Mouse (Mus musculus): ENCODE data around the gene Smok2b. TPM values are rescaled to one million over a fixed set of nuclear protein-coding genes. Genes with fewer than 3 reads are reported as not detected.
"Not testable (repeated sequence)": the region's sequence is repeated elsewhere in the genome, so short reads cannot be mapped to it uniquely, and the experiment has no call there.

The Smok2b gene
- total RNA-seq, 2 experiments from 2014 or later = not detected

- DNase-seq (ENCODE audit: low spot score in 2 of 2); intact Hi-C loops (cut with DNase I): not testable (repeated sequence)
Measured at GRCm38 (mm10) chr17:13221921-13222320, 8.1 kb upstream of the Smok2b start.

GRCm38 (mm10) chr17:13239461-13239860 lies 9.4 kb downstream of the Smok2b start:
- DNase-seq (ENCODE audit: low spot score in 2 of 2); intact Hi-C loops (cut with DNase I): not testable (repeated sequence)

GRCm38 (mm10) chr17:13240807-13241727 lies 11.0 kb downstream of the Smok2b start:
- intact Hi-C loops (cut with DNase I); DNase-seq (ENCODE audit: low spot score in 2 of 2): not testable (repeated sequence)

GRCm38 (mm10) chr17:13254786-13255185 lies 24.7 kb downstream of the Smok2b start:
- intact Hi-C loops (cut with DNase I); DNase-seq (ENCODE audit: low spot score in 2 of 2): not testable (repeated sequence)

Other genes with a start within 250 kb of the Smok2b start
- gene Wtap, start 236.1 kb upstream of the Smok2b start, total RNA-seq (2021) = 10 to 100 TPM; 47.6 to 51.5 TPM
- 100 to 1,000 TPM; 272 to 281 TPM for gene Sod2, start 223.4 kb upstream of the Smok2b start, total RNA-seq (2021)
- not detected for gene Gpr31b, start 178.0 kb upstream of the Smok2b start, total RNA-seq (2021)
- under 1 TPM; 0.20 to 0.47 TPM for gene Tcp10b, start 169.2 kb upstream of the Smok2b start, total RNA-seq (2021)
- gene Unc93a, start 98.4 kb upstream of the Smok2b start, total RNA-seq (2021) = under 1 TPM in 1 of 2 experiments, not detected in 1; 0.15 TPM
- gene Smok2a, start 9.1 kb upstream of the Smok2b start, total RNA-seq (2021) = not detected
- under 1 TPM in 1 of 2 experiments, not detected in 1; 0.25 TPM for gene Tcp10c, start 124.3 kb downstream of the Smok2b start, total RNA-seq (2021)

Data from left cerebral cortex, postnatal 36 days (tissue).